Mouse (Mus musculus) gastrocnemius, adult 2 months (tissue): ENCODE data around the gene Rpl11. TPM values are rescaled to one million over a fixed set of nuclear protein-coding genes. Genes with fewer than 3 reads are reported as not detected.
A peak's percentile ranks its signal among the peaks of the same experiment; 100 is the strongest.
"Not testable (repeated sequence)": the region's sequence is repeated elsewhere in the genome, so short reads cannot be mapped to it uniquely, and the experiment has no call there.

Source experiments
- DNase-seq: peaks from one replicate; pipeline ENCODE4 v3.0.0; 2022
- H3K27ac ChIP-seq: fragments of 200-600 bp; 2 replicates; pipeline ENCODE4 v1.8.1; 2022; ENCODE audit warnings: mild to moderate bottlenecking
- H3K4me3 ChIP-seq: fragments of 200-600 bp; 2 replicates; pipeline ENCODE4 v1.8.1; 2022; ENCODE audit warnings: mild to moderate bottlenecking, moderate library complexity
- CTCF ChIP-seq: fragments of 200-600 bp; IDR thresholded peaks from 2 replicates; pipeline ENCODE4 v1.8.1; 2022; ENCODE audit warnings: antibody characterized with exemption, mild to moderate bottlenecking, moderate library complexity
- intact Hi-C: fragments of 180-260 bp; cut with DNase I; formaldehyde crosslinking; loops from one replicate; pipeline ENCODE4 v1.15.1; 2025
- long read RNA-seq, 2 experiments: library from polyadenylated mRNA; stranded (forward); transcript quantifications; one replicate each; pipeline ENCODE4 v2.0.0; 2021
- total RNA-seq, 2 experiments: library from RNA; stranded (reverse); gene quantifications; 2 replicates each; pipeline ENCODE4 v1.2.3; 2021

The Rpl11 gene
- 100 to 1,000 TPM; 215 to 256 TPM for total RNA-seq
- long read RNA-seq, experiment 1, transcript Rpl11-201 (6 exons, 833 nt): major isoform, 140 of 156 reads
- long read RNA-seq, experiment 1, transcript Rpl11-204 (2 exons, 317 nt): minor isoform, 9 of 156 reads
- long read RNA-seq, experiment 1, partial matches to known transcripts: 3 of 156 reads
- long read RNA-seq, experiment 1, other reads (novel, unspliced or antisense): 1 of 156 reads
- long read RNA-seq, experiment 2, transcript Rpl11-204 (2 exons, 317 nt): minor isoform, 10 of 182 reads
- long read RNA-seq, experiment 2, transcript Rpl11-201 (6 exons, 833 nt): major isoform, 165 of 182 reads
- long read RNA-seq, experiment 2, partial matches to known transcripts: 0 of 182 reads
- long read RNA-seq, experiment 2, other reads (novel, unspliced or antisense): 4 of 182 reads

DNA sequence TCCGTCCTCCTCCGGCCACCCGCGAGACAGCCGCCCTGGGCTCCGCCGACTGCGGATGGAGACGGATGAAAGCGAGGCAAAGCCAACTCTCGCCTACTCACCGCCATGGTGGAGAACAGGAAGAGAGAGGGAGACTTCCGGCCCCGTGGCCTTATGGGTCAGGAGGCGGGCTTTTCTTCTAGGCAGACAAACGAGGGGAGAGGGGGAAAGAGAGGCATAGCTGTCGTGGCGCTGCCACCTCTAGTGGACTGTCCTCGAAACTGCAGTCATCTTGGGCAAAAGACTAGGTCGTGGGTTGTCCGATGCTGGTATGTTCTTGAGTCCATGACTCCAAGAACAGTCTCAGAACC lies at the start of gene Rpl11:
TSS of gene Rpl11 (minus strand) at position 182 of the 350 bp plus-strand sequence.
- TF ChIP-seq CTCF: peak; percentile 94
- intact Hi-C loops: loop anchor here (2.0 kb wide), 1 partner anchor 66 kb away; the partner anchor contains the start of gene Pithd1

DNA sequence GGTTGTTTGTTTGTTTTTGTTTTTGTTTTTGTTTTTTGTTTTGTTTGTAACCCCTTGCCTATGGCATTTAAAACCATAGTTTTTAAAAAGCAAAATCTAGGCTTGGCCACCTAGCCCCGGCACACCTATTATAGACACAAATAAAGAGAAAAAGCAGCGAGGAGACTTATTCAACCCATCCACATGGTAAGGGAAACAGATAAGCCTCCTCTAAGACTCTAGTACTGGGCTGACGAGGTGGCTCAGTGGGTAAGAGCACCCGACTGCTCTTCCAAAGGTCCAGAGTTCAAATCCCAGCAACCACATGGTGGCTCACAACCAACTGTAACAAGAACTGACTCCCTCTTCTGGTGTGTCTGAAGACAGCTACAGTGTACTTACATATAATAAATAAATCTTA lies 48.5 kb upstream of the Rpl11 start:
- H3K27ac ChIP-seq, intact Hi-C loops, DNase-seq, H3K4me3 ChIP-seq: not testable (repeated sequence)

More for the DNA sequence above, at the start of gene Rpl11:
- peak within 1 kb of the TSS; percentile 91 for H3K27ac ChIP-seq
- peak within 1 kb of the TSS; percentile 93 for H3K4me3 ChIP-seq
- DNase-seq: peak; percentile 91

DNA sequence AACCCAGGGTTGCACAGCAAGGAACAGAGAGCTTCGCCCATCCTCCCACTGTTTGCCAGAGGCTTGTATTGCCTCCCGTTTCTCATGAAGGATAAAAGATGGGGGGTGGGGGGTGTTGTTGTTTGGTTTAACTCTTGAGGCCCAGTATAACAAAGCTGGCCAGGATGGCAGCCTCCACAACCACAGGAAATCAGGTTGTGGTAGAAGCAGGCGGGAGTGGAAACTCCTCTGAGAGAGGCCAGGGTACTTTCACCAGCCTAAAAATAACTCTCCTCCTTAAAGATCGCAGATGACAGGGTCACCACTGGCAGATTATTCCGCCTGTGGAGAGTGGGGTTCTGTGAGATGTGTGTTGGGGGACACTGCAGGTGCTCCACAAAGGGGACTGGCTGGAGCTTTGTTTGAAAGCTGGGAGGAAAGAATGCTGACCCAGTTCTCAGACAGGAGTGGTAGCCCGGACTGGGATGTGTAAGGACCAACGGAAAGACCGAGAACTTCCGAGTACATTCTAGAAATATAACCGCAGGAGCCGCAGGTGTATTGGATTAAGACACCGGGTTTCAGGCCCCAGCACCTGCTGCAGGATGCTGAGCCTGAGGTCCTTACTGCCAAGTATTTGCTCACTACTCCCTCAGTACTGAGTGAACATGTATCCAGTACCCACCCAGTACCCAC lies 47.3 kb upstream of the Rpl11 start:
- no peak for TF ChIP-seq CTCF
- Histone ChIP-seq H3K27ac (no peak overlapping the region), H3K4me3 (no peak overlapping the region)
- no peak for DNase-seq
- intact Hi-C loops: no loop called here

DNA sequence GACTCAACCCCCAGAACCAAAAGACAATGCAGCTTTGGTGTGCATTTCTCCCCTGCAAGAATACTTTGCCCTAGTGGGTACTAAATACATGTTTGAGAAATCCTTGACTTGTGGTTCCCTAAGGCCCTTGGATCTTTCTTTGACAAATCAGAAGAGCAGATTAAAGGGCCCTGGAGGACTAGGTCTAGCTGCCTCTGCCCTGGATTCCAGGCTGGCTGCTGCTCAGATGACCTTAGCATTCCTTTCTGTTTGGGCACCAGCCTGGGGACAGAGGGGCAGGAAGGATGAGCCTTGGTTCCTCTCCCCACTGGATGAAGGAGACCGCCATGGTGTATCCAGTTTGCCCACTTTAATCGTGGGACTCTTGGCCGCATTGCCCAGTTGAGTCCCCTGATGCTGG lies 45.2 kb upstream of the Rpl11 start:
- DNase-seq: no peak
- intact Hi-C loops: no loop called here
- no peak overlapping the region for H3K4me3 ChIP-seq
- H3K27ac ChIP-seq: no peak overlapping the region
- TF ChIP-seq CTCF: no peak

DNA sequence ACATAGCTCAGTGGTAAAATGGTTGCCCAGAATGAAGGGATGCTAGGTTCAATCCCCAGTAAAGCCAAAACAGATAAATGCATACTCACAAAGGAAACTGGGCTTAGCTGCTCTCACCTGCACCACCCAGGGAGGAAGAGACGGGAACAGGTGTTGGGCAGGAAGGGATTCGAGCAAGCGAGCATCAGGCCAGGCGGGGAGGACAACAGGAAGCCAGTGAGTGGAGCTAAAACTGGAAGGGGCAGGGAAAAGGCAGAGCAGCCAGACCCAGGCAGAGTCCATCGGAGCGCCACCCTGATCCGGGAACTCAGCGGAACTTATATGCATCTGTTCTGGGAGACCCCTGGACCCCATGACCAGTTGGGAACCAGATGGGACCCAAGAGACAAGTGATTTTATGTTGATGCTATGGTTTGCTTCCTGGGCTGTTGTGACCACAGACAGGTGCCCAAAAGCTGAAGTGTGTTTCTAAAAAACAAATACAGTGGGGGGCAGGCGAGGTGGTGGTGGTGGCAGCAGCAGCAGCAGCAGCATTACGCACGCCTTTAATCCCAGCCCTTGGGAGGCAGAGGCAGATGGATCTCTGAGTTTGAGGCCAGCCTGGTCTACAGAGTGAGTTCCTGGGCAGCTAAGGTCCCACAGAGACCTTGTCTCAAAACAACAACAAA lies 43.4 kb upstream of the Rpl11 start:
- intact Hi-C loops: no loop called here
- no peak for DNase-seq
- no peak for TF ChIP-seq CTCF
- Histone ChIP-seq H3K27ac (no peak overlapping the region), H3K4me3 (no peak overlapping the region)

DNA sequence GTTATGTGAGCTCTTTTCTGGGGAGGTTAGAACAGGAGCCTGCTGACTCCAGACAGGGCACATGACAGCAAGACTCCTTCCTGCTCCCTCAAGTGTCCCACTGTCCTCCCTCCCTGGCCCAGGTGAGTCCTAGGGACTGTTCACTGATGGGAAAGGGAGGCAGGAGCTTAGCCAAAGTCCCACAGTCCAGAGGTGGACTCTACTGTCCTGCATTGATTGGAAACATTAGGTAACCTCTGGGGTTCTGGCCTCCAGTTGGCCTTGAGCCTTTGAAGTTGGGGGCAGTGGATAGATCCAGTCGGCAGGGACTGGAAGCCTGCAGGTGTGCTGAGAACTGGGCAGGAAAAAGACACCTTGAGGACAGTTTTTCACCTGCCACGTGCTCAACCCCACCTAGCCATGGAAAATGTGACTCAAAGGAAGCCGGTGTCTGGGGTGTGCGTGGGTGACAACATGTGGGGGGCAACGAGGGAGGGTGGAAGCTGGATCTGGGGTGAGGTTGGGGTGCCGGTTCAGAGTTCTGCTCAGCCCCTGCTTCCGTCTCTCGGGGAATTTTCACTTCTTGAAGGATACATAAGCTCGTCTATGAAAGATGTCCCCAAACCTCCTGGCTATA lies 42.4 kb upstream of the Rpl11 start:
- no peak for TF ChIP-seq CTCF
- no peak for DNase-seq
- intact Hi-C loops: no loop called here
- H3K4me3 ChIP-seq: no peak overlapping the region
- H3K27ac ChIP-seq: no peak overlapping the region

DNA sequence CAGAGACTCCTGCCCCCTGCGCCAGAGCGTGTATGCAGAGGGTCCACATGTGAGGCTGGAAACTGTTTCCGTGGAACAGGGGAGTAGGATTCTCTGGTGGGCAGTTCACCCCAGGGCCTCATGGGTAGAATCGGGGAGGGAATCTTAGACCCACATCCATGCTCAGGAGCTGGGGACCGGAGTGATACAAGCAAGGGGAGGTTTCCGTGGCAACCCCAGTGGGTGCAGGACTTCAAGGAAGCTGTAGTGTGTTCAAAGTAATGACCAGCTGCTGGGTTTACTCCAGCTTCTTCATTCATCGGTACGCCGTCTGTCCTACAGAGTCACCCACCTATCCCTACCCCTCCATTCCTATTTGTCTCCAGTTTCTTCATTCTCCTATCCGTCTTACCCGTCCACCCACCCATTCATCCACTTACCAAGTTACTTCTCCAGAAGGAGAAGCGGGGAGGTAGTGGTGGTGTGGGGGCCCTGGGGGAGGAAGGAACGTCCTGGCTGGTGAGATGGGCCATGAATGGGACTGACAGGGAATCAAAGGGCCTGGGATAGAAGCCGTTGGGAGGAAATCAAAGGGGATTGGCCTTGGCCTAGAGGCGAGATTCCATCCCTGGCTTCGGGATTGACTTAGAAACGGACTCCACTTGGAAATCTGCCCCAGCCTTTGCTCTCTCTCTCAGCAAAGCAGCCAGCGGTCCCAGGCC lies 41.4 kb upstream of the Rpl11 start:
- intact Hi-C loops: no loop called here
- no peak for TF ChIP-seq CTCF
- Histone ChIP-seq H3K4me3 (no peak overlapping the region), H3K27ac (peak overlapping the region; percentile 16; the same call in 1 of the 2 replicates)
- peak; percentile 44 for DNase-seq

DNA sequence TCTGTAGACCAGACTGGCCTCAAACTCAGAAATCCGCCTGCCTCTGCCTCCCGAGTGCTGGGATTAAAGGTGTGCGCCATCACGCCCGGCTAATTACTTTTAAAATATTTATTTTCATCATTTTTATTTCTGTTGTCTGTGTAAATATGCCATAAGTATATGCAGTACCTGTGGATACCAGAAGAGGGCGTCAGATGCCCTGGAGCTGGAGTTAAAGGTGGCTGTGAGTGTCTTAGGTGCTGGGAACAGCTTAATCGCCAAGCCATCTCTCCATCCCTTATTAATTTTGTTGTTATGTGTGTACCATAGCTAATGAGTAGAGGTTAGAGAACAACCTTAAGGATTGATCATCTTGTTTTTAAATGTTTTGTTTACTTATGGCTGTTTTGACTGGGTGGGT lies 39.3 kb upstream of the Rpl11 start:
- Histone ChIP-seq H3K27ac (no peak overlapping the region), H3K4me3 (no peak overlapping the region)
- TF ChIP-seq CTCF: peak; percentile 25; the same call in 1 of the 2 replicates
- DNase-seq: no peak
- intact Hi-C loops: no loop called here

DNA sequence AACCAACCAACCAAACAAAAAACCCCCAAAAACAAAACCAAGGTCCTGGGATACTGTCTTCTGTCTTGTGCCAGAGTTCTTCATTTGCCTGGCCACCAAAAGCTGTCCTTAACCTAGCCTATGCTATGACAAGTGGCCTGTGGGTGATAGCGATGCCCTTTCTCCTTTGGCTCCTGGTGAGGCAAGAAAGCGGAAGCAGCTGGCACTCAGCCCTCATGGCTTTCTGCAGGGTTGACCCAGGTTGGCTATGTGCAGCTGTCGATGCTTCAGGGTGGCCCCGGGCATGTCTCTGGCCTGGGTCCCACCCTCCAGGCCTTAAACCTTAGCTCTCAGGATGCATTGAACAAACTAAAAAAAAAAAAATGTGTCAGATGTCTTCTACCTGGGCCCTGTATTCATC lies 38.1 kb upstream of the Rpl11 start:
- TF ChIP-seq CTCF: no peak
- Histone ChIP-seq H3K4me3 (no peak overlapping the region), H3K27ac (no peak overlapping the region)
- intact Hi-C loops: no loop called here
- DNase-seq: no peak

DNA sequence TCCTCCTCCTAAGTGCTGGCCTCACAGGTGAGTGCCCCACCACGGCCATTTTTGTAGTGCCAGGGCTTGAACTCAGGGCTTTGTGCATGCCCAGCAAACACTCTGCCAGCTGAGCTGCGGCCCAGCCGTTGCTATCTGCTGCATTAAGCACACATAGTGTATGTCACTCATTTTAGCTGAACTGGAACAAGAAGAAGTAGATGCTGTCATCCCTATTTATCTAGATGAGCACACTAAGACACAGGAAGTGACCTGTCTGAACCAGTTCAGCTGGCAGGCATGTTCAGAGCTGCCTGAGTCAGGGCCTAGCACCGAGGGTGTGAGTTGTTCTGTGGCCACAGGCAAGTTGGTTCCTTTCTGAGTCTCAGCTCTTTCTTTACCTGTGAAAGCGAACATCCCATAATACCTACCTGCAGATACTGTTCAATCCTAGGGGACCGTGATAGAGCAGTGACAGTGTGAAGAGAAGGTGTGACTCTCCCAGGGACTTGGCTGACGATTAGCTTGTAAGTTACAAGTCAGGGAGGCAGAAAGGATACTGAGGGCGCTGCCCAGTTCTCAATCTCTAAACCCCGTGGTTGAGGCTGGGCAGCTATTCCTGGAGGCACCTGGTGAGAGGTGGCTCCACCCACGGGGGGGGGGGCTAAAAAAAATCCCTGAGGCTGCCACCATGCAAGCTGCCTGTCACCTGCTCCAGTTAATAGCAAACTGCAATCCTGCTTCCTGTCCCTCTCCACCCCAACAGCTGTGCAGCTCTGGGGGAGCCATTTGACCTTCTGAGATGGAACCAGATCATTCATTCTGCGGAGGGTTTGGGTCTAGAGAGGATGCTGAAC lies 36.7 kb upstream of the Rpl11 start:
- Histone ChIP-seq H3K4me3 (no peak overlapping the region), H3K27ac (no peak overlapping the region)
- no peak for DNase-seq
- TF ChIP-seq CTCF: no peak
- intact Hi-C loops: no loop called here

DNA sequence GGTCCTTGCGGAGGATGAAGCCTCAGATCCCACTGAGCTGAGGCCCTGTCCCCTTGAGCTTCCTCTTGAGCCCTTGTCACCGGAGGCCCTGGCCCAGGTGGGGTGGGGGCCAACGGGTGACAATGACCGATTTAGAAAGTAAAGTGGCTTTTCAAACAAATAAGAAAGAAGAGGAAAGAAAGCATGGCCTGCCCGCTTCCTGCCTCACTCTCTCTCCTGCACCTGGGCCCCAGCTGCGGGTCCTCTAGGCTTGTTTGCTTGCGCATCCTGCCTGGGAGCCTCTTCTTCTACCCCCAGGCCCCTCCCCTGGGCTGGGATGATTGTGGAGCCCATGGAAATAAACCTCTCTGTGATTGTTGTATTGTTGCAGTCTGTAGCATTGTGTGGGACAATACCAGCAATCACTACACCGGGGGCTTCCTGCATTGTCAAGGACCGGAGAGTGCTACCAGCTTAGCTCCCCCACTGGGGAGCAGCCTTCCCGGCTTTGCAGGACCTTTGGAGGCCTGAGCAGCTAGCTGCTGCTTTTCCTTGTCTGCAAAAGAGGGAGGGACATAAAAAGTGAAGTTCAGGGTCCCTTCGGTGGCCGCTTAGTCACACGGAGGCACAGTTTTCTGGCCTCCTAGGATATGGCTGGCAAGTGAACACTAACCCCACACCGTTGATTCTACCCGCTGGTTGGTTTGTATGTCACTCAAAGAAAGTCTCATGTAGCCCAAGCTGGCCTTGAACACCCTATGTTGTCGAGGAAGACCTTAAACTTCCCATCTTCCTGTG lies 35.9 kb upstream of the Rpl11 start:
- no peak overlapping the region for H3K27ac ChIP-seq
- no peak for TF ChIP-seq CTCF
- no peak overlapping the region for H3K4me3 ChIP-seq
- intact Hi-C loops: no loop called here
- no peak for DNase-seq
